Mouse (Mus musculus) frontal cortex, postnatal 36 days (tissue): Measurements from ENCODE around the gene Gnaq.
"Not testable (repeated sequence)": the region's sequence is repeated elsewhere in the genome, so short reads cannot be mapped to it uniquely, and the experiment has no call there.

Source experiments
- DNase-seq, 2 experiments: peaks; one replicate each; pipeline ENCODE4 v3.0.0; 2022; ENCODE audit warnings: low spot score in 2 of 2

The Gnaq gene

DNA sequence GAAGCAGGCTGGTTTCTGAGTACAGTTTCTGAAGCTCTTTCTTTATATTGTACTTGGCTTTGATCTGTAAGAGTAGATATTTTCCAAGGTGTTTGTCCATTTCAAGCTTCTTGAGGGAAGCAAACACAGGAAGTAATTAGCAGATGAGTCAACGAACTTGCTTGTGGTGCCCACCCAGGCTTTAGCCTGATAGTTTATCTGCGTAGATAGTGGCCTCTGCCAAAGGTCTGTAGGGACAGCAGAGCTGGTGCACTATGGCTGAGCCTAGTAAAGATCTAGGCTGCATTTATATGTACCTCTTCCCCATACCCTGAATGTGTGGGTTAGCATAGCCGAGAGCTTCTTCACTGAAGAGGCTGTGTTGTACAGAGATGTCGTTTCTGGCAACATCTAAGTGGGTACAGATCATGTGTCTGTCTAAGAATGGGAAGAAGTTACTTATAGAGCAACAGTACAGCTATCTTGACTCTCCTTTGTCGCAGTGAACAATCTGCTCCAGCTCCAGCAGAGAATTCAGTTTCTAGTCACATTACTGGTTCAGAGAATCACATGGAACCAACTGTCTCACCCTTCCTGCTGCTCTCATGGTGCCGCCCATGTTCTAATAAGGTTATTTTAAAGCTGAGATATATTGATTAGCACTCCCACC, 127.3 kb downstream of the Gnaq start:
- DNase-seq = peak; percentile 17 to 63

DNA sequence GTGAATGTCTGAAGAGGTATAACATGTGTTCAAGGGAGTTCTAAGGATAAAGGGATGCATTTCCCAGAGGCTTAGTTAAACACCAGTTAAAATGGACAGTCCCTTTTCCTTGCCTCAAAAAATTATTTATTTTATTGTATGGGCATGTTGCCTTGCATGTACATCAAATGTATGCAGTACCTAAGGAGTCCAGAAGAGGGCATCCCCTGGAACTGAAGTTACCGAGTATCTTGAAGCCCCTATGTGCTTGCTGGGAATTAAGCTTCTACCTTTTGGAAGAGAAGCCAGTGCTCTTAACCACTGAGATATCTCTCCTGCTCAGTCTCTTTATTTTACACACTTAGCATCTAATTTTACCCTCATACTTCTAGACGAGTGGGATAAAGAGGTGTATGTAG, 127.8 kb downstream of the Gnaq start:
- no peak for DNase-seq

DNA sequence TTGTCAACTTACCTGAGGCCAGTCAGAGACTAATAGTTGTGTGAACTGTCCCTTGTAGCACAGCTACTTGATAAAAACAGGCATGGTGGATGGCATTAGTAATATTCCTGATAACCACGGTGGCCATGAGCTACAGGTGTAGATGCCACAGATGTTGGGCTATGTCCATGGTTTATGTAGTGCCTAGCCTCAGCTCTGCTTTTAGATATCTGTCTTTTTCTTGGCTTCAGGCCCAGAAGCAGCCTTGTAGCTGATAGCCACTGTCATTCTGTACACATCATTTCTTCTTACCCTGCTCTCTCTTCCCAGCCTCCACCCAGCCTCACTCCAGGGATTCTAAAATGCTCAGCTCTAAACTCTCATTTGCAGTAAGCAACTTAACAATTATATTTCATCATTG, 128.3 kb downstream of the Gnaq start:
- DNase-seq = no peak

DNA sequence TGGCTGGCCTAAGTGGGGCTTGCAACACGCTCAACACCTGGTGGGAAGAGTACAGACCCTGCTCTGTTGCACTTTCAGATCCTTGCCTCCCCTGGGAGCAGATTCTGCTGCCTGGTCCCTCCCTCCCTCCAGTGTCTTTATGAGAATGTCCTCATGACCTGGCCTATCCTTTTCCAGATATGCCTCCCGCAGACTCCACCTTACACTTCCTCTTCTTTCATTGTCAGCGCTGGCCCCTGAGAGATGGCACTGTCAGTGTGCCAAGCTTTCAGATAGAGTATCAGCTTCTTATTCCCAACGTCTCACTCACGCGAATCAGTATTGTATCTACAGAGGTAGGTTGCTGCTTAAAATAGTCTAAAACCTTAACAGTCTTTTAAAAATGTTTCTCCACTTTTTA, 129.0 kb downstream of the Gnaq start:
- DNase-seq = no peak

DNA sequence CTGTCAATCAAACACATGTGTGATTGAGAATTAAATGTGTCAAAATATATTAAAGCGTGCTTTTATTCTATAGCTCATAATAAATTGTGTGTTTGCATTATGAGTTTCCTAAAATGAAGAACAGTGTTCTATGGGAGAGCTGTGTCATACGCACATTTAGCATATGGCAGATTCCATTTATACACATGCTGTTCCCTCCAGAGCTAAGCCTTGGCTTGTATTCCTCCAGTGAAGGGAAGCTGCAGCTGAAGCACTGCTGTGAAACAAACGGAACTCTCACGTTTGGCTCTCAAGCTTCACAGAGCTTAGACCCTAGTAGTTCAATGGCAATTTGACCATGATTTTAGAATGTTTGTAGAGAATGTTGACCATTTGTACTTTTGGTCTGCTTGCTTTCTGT, 129.7 kb downstream of the Gnaq start:
- DNase-seq = peak; percentile 37 to 67

DNA sequence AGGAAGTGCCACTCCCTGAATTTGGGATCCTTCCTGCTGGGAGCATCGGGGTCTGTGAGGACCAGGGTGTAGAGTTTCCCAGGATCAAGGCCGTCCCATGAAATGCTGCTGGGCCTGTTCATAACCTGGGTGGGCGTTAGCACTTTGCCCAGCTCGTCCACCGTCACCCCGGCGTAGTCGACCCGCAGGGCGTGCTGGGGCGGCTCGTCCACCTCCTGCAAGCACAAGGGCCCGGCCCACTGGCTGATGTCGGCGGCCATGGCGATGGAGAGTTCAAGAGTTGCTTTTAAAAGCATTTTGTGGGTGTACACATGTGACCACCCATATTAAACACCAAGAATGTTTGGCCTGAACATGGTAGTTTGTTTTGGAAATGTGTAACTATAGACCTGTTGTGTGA, 134.7 kb downstream of the Gnaq start:
- not testable (repeated sequence) for DNase-seq

DNA sequence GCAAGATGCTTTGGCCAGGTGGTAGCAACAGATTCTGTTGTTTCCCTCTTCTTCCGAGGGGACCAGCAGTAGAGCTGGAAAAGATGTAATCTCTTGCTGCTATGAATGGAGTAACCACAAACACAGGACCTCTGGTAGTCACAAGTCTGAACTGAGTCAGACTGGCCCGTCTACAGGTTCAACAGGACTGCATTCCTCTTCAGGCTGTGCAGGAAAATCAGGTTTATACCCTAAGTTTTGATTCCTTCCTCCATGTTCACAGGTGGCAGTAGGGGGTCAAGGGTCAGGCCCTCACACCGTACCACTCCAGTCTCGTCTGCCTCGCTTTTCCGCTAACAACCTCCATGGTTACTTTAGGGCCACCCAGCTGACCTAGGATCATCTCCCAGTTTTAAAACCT, 137.6 kb downstream of the Gnaq start:
- DNase-seq = no peak

DNA sequence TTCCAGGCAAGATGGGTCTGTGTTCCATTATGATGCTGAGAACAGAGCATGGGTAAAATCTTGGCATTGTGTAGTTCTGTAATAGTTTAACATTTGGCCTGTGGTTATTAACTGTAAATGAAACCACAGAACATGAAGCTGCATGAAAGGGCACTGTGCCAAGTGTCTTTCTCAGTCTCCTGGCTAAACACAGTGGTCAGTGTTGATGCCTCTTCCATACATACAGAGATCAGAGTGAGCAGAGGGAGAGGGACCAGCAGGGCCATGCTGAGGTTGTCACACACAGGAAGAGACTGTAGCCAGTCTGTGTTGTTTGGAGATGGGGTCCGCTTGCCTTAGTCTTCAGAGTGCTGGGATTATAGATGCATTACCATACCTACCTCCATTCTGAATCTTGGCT, 138.4 kb downstream of the Gnaq start:
- DNase-seq = no peak

DNA sequence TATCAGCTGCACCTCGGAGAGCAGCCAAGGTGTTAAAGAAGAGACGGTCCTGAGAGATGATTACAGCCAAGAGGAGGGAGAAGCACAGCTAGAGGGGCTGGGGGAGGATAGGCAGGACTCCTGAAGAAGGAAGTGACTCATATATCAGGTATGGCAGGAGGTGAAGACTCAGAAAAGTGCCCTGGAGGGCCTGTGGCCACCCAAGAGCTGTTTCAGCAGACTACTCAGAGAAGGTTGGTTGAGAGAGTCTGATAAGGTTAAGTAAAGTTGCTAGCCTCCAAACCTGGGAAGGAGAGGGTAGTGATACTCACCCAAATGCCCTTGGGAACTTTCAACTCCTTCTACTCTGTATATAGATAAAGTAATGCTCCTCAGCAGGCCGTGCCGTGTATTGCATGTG, 140.4 kb downstream of the Gnaq start:
- no peak for DNase-seq

DNA sequence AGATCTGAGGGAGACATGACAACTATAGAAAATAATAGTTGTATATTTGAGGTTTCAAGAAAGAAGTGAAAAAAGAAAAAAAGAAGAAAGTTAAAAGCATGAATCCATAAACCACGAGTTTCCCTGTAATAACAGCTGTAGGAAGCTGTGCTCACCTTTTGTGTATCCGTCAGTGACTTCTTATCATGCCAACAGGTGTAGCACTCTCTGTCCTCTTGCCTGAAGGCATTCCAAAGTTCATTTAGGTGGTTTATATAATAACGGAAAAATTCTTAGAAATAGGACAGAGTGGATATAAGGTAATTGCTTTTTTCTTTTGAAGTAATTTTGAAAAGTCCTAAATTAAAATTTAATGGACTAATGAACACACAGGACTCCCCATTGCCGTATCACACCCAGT, 147.6 kb downstream of the Gnaq start:
- no peak for DNase-seq

DNA sequence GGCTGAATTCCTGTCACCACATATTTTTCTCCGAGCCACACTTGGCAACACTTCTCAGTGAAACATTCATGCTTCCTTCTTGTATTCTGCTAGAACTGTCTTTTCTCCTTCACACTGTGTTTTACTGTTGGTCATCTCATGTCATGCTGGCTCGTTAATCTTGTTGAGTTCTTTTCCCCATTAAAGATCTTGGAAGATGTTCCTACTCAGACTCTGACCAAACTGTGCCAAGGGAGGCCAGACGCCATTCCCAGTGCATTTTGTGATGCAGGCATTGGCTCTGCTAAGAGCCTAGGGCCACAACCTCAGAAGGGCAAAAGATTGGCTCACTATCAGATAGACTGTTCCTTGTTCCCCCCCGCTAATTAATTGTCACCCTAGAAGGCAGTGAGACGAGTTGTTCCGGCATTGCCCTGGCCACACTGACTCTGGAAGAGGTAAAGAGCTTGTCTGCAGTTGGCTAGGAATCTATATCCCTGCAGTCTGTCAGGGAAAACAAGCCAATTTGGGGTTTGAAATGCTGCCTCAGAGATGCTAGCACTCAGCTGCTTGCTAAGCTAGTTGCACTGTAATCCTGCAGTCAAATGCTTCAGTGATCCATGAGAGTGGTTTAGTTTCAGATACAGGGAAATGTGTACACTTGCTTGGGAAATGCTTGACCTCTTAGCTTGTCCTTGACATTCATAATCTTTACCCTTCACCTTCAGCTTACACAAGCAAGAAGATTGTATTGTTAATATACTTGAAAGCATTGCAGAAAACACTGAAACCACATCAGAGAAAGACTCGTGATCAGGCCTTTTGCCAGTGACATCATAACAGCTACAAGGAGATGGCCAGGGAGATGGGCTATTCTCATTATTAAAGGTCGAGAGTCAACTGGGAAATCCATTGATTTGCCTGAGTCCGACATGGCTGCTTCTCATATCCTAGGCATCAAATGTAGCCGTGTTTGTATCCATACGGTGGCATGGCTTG, 152.7 kb downstream of the Gnaq start:
- DNase-seq = no peak

DNA sequence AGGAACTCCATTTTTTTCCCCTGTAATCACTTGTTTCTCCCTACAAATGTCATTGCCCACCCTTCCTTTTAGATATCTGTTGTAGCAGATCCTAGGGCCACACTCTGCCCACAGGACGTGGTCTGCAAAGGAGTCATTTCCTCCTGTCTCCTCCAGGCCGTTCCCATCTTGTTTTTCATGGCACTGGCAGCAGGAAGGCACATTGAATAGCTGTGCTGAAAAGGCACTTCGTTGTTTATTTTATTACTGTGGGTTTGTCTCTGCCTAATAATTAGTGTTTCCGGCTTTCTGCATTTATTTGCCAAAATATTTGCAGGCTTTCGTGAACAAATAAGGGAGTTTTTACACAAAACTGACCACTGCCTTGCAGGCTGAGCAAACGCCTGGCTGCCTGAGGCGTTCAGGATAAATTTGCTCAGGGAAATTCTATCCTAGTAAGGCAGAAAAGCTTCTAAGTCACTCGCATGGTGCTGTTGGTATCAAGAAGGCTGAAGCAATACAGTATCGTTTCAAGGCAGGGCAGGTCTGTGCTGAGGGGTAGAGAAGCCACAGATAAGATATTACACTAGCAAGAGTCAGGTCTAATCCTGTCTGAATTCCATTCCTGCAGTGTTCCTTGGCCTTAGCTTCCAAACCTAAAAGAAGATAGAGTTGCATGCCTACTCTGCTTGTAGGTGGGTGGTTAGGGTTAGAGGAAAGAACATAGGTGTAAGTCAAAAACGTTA, 154.0 kb downstream of the Gnaq start:
- no peak for DNase-seq

DNA sequence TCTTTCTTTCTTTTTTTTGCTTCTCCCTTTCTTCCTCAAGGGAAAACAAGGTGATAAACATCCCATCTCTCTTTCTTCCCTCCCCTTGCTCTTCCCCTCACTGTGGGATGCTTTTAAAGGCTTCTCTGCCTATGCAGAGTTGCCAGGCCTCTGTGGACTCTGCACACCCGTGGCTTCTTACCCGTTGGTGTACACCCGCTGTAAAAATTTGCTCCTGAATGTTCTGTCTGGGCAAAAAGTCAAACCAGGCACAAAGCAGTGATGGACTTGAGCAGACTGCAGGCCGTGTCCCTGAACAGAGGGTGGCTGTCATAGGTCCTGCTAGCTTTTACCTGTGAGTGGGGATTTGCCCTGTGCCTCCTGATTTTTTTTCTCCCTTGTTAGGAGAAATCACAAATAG, 154.7 kb downstream of the Gnaq start:
- no peak for DNase-seq

DNA sequence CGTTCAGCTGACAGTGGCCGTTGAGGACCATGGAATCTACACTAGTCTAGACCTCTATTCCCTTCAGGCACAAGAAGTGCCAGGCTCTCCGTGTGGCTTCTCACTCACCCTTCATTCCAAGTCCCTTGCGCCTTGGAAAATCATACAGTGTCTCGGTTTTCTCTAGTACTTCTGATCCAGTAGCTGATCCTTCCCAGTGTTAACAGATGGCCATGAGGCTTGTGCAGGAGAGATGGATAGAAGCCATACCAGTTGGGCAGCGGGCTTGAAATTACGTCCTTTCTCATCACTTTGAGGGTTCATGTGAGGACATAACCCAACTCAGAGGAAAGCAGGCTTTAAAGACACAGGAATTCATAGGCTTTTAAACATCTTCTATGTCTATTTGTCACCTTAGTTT, 155.3 kb downstream of the Gnaq start:
- no peak for DNase-seq

DNA sequence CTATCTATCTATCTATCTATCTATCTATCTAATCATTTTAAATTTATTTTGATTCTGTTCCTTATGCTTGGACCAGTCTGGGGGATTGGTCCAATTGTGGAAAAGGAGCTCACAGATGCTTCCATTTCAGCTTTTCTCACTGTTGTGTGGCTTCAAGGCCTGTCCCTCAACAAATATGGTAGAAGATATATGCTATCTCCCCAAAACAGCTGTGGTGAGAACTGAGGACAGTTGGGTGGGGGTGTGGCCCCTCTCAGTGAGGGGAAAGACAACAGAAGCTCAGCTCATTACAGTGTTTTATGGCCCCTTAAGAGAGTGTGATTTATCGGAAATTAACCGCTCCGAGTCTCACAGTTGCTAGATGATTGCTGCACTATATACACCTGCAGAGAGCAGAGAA, 158.5 kb downstream of the Gnaq start:
- DNase-seq = no peak

DNA sequence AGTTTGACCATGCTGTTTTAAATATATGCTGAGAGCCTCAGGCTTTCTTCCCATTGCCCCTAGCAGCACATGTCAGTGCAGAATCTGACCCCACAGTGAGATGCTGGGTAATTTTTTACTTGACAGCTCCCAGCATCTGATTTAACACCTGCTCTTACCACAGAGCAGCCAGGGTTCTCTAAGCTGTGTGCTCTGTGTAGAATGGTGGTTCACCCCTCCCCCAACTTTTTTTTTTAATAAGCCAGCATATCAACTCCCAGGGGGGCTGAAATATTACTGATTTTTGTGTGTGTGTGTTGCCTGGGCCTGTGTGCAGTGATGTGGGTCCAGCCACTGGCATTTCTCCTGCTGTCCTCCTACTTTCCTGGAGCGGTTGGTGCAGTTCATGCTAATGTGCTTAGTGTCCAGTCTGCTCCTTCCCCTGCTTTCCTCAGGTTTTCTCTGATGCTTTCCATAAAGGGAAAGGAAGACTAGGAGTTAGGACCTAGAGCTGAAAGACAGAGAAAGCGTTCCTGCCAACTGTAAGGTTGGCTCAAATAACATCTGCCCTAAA, 159.5 kb downstream of the Gnaq start:
- no peak for DNase-seq

DNA sequence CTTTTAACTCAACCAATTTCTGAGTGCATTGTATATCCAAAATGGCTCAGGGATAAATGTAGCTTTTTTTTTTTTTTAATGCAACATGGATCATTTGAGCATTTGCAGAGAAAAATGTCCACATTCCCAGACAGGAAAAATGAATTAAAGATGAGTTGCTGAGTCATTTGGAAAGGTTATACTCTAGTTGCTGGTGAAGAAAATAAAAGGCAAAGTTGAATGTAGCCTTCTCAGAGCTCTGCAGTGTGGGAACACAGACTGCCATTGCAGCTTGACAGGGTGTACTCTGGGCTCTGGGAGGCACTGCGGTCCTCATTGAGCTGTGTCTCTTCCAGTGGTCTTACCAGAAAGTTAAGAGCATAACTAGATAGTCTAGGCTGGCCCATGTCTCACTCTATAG, 160.3 kb downstream of the Gnaq start:
- no peak for DNase-seq

DNA sequence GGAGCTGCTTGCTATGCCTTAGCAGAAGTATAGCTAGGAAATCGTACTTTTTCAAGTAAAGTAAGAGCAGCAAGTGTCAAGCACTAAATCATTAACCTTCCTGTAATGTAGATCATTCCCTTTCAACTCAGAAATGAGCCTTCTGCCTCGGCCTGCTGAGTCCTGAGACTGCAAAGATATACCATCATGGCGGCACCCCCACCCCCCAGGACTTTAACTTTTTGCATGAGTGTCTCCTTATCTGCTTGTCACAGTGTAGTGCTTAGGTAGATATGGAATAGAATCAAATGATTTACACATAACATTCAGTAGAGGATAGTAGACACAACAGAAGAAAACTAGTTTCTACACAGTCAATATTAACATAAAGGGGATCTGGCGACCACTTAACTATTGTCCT, 167.8 kb downstream of the Gnaq start:
- DNase-seq = no peak

DNA sequence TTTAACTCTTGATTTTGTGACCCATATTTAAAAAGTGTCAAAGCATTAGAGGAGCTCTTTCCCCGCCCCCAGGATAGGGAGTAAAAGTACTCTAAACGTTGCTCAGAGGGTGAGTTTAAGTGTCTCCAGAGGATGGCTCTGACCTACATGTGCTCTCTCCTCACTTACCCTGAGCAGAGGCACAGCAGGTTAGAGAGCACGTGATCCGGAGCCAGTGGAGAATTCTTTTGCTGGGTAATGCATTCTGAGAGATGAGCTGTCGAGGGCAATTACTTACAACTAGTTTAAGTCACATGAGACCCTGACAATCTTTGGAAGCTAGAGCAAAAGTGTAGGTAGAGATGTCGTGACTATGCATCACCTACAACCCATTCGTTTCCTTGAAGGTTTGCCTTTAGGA, 168.7 kb downstream of the Gnaq start:
- no peak for DNase-seq

DNA sequence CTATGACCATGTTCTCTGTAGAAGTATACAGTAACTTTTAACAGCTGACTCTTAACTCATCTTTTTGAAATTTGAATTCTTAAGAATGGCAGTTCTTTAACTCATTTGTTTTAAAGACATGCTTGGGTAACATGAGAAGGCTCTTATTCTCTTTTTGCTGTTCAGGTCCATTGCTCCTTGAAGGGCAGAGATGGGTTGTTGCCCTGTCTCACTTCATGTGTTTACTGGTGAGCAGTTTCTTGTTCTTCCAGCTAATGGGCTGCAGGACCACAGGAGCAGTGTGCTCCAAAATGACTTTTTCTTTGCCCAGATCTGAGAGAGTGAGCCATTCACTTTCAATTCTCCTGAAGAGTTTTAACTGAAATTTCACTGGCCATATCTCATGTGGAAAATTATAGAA, 176.4 kb downstream of the Gnaq start:
- no peak for DNase-seq

DNA sequence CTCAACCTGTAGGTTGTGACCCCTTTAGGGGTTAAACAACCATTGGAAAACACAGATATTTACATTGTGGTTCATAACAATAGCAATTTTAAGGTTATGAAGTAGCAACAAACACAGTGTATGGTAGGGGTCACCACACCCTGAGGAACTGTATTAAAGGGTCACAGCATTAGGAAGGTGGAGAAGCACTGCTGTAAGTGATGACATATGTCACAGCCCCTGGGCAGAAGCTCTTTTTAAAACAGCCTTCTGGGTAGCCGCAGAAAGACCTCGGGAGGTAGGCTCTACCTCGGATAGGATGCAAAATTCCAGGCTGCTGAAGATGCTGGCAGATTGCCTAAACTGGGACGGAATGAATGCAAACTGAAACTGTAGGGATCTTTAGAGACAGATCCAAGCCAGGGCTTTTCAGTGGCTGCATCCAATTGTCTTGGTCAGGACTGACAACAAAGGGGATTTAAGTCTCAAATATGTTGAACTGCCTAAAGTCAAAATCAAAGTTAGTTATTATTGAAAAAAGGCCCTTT, 181.7 kb downstream of the Gnaq start:
- no peak for DNase-seq

DNA sequence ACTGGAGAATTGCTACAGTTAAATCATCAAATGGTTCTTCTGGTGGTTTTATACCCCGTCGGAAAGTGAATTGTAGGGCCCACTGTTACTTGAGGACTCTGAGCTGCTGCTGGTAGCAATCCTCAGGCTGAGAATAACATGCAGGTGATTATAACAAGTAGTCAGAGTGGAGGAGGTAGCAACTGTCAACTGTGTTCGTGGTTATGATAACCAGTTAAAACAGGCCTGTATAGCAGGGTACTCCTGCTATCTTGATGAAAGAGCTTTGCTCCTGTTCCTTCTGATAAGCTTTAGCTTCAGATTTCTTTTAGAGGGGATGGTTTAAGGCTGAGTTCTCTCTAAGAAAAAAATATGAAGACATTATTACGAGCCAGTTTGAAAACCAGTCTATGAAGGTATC, 182.9 kb downstream of the Gnaq start:
- DNase-seq = no peak
